Mouse (Mus musculus): Measurements from ENCODE around the gene Dapk2. TPM values are rescaled to one million over a fixed set of nuclear protein-coding genes. Genes with fewer than 3 reads are reported as not detected.

The Dapk2 gene
- total RNA-seq, 2 experiments from 2014 or later: 5.3 TPM

- intact Hi-C loops (cut with DNase I): no loop called here
- no peak for DNase-seq (ENCODE audit: low spot score)
Observed at GRCm38 (mm10) chr9:66135967-66136366, 22.1 kb upstream of the Dapk2 start.

- no peak for DNase-seq (ENCODE audit: low spot score)
- intact Hi-C loops (cut with DNase I): no loop called here
Observed at GRCm38 (mm10) chr9:66138193-66138592, 19.8 kb upstream of the Dapk2 start.

GRCm38 (mm10) chr9:66142265-66142664 is 15.8 kb upstream of the Dapk2 start:
- no peak for DNase-seq (ENCODE audit: low spot score)
- intact Hi-C loops (cut with DNase I): loop anchor here (5.0 kb wide), 1 partner anchor 250 kb away; no protein-coding TSS in a partner anchor

- no peak for DNase-seq (ENCODE audit: low spot score)
- intact Hi-C loops (cut with DNase I): loop anchor here (5.0 kb wide), 1 partner anchor 248 kb away; no protein-coding TSS in a partner anchor
Observed at GRCm38 (mm10) chr9:66144248-66144647, 13.8 kb upstream of the Dapk2 start.

- intact Hi-C loops (cut with DNase I): no loop called here
- DNase-seq (ENCODE audit: low spot score): no peak
Observed at GRCm38 (mm10) chr9:66146141-66146540, 11.9 kb upstream of the Dapk2 start.

- DNase-seq (ENCODE audit: low spot score): no peak
- intact Hi-C loops (cut with DNase I): no loop called here
Observed at GRCm38 (mm10) chr9:66152011-66152410, 6.0 kb upstream of the Dapk2 start.

- no peak for DNase-seq (ENCODE audit: low spot score)
- intact Hi-C loops (cut with DNase I): no loop called here
Observed at GRCm38 (mm10) chr9:66153594-66153993, 4.4 kb upstream of the Dapk2 start.

- intact Hi-C loops (cut with DNase I): no loop called here
- no peak for DNase-seq (ENCODE audit: low spot score)
Observed at GRCm38 (mm10) chr9:66154013-66154412, 4.0 kb upstream of the Dapk2 start.

GRCm38 (mm10) chr9:66155534-66155933 is 2.5 kb upstream of the Dapk2 start:
- intact Hi-C loops (cut with DNase I): loop anchor here (5.0 kb wide), 1 partner anchor 87 kb away; no protein-coding TSS in a partner anchor
- DNase-seq (ENCODE audit: low spot score): no peak

- DNase-seq (ENCODE audit: low spot score): no peak
- intact Hi-C loops (cut with DNase I): loop anchor here (1.0 to 5.0 kb wide), 3 partner anchors 83 to 124 kb away; no protein-coding TSS in a partner anchor
Observed at GRCm38 (mm10) chr9:66158885-66159430, 935 bp downstream of the Dapk2 start.

- intact Hi-C loops (cut with DNase I): no loop called here
- DNase-seq (ENCODE audit: low spot score): no peak
Observed at GRCm38 (mm10) chr9:66160155-66160554, 2.1 kb downstream of the Dapk2 start.

GRCm38 (mm10) chr9:66162995-66163394 is 5.0 kb downstream of the Dapk2 start:
- no peak for DNase-seq (ENCODE audit: low spot score)

GRCm38 (mm10) chr9:66167222-66167621 is 9.2 kb downstream of the Dapk2 start:
- intact Hi-C loops (cut with DNase I): no loop called here

More at GRCm38 (mm10) chr9:66162995-66163394, 5.0 kb downstream of the Dapk2 start:
- intact Hi-C loops (cut with DNase I): no loop called here

GRCm38 (mm10) chr9:66168233-66168632 is 10.2 kb downstream of the Dapk2 start:
- DNase-seq (ENCODE audit: low spot score): no peak

More at GRCm38 (mm10) chr9:66167222-66167621, 9.2 kb downstream of the Dapk2 start:
- no peak for DNase-seq (ENCODE audit: low spot score)

GRCm38 (mm10) chr9:66170506-66170905 is 12.5 kb downstream of the Dapk2 start:
- DNase-seq (ENCODE audit: low spot score): no peak
- intact Hi-C loops (cut with DNase I): no loop called here

More at GRCm38 (mm10) chr9:66168233-66168632, 10.2 kb downstream of the Dapk2 start:
- intact Hi-C loops (cut with DNase I): no loop called here

GRCm38 (mm10) chr9:66171275-66171921 is 13.4 kb downstream of the Dapk2 start:
- no peak for DNase-seq (ENCODE audit: low spot score)
- intact Hi-C loops (cut with DNase I): no loop called here

GRCm38 (mm10) chr9:66173316-66173855 is 15.4 kb downstream of the Dapk2 start:
- intact Hi-C loops (cut with DNase I): no loop called here
- no peak for DNase-seq (ENCODE audit: low spot score)

- DNase-seq (ENCODE audit: low spot score): no peak
- intact Hi-C loops (cut with DNase I): no loop called here
Observed at GRCm38 (mm10) chr9:66174985-66175384, 17.0 kb downstream of the Dapk2 start.

GRCm38 (mm10) chr9:66177975-66178374 is 20.0 kb downstream of the Dapk2 start:
- intact Hi-C loops (cut with DNase I): no loop called here
- no peak for DNase-seq (ENCODE audit: low spot score)

- intact Hi-C loops (cut with DNase I): no loop called here
- DNase-seq (ENCODE audit: low spot score): peak; percentile 12
Observed at GRCm38 (mm10) chr9:66179795-66180194, 21.8 kb downstream of the Dapk2 start.

GRCm38 (mm10) chr9:66181126-66181825 is 23.3 kb downstream of the Dapk2 start:
- DNase-seq (ENCODE audit: low spot score): no peak
- intact Hi-C loops (cut with DNase I): no loop called here
